8 mouse cellular contexts compared by ENCODE assay signal in the genomic region with DNA sequence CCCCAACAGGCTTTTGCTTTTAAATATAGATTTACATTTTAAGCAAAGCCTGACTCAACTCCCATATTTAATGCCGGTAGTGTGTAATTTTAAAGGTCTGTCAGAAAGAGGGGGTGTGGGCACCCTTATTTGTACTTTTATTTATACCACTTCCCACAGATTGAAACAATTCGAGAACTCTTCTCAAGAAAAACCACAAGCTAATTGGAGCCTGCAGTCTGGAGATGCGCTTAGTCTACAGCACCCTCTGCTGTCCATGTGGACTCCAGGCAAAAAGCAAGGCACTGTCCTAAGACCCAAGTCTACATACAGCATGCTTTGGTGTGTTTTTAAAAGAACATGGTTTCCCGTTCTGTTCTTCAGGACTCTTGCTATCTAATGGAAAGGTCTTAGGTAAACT. TPM values are rescaled to one million over a fixed set of nuclear protein-coding genes. Genes with fewer than 3 reads are reported as not detected.
DNase-seq lines count a peak whose midpoint lies in the region; ATAC-seq and TF ChIP-seq lines count a peak whose summit lies in the region.

No protein-coding gene starts in this region.

- H3K27ac ChIP-seq in embryonic facial prominence, embryonic 10.5 days (replicated peaks): no peak overlapping the region
- H3K27ac ChIP-seq in kidney, postnatal 0 days: no peak overlapping the region
- 0 out of 2 replicates have a peak overlapping the region, but pooled peaks have one; percentile 71 for H3K27ac ChIP-seq in limb, embryonic 15.5 days
- H3K27ac ChIP-seq in neural tube, embryonic 11.5 days (ENCODE audit: low read depth, low read length): no peak overlapping the region

- ATAC-seq in kidney, postnatal 0 days (replicated peaks; ENCODE audit: low FRiP score, low read depth): 0 out of 2 replicates have a peak, but pooled peaks have one; percentile 43
- ATAC-seq in limb, embryonic 15.5 days (ENCODE audit: insufficient number of reproducible peaks, low FRiP score, low TSS enrichment, low read depth): peak; percentile 65; the same call in 1 of the 2 replicates
- no peak for ATAC-seq in neural tube, embryonic 11.5 days (ENCODE audit: insufficient read depth, low FRiP score, low TSS enrichment)

- H3K27me3 ChIP-seq in embryonic facial prominence, embryonic 10.5 days (replicated peaks; ENCODE audit: low read depth, poor library complexity, severe bottlenecking): no peaks in the 10 kb centered on the region
- H3K27me3 ChIP-seq in kidney, postnatal 0 days (ENCODE audit: insufficient read depth, low read length): no peaks in the 10 kb centered on the region
- no peaks in the 10 kb centered on the region for H3K27me3 ChIP-seq in limb, embryonic 15.5 days
- no peaks in the 10 kb centered on the region for H3K27me3 ChIP-seq in neural tube, embryonic 11.5 days (ENCODE audit: control insufficient read depth, insufficient read depth, low read length)

- no peak overlapping the region for H3K4me3 ChIP-seq in embryonic facial prominence, embryonic 10.5 days
- no peak overlapping the region for H3K4me3 ChIP-seq in kidney, postnatal 0 days (replicated peaks; ENCODE audit: low read depth, low read length)
- H3K4me3 ChIP-seq in limb, embryonic 15.5 days: no peak overlapping the region
- no peak overlapping the region for H3K4me3 ChIP-seq in neural tube, embryonic 11.5 days (ENCODE audit: low read depth, low read length)

- H3K9me3 ChIP-seq in embryonic facial prominence, embryonic 10.5 days: no peaks in the 10 kb centered on the region
- H3K9me3 ChIP-seq in kidney, postnatal 0 days (replicated peaks; ENCODE audit: low read length): no peaks in the 10 kb centered on the region
- no peaks in the 10 kb centered on the region for H3K9me3 ChIP-seq in limb, embryonic 15.5 days
- no peaks in the 10 kb centered on the region for H3K9me3 ChIP-seq in neural tube, embryonic 11.5 days (ENCODE audit: control insufficient read depth, low read length)

- no peak overlapping the region for H3K4me2 ChIP-seq in kidney, postnatal 0 days (ENCODE audit: low read length)
- no peak overlapping the region for H3K4me2 ChIP-seq in limb, embryonic 15.5 days
- no peak overlapping the region for H3K4me2 ChIP-seq in neural tube, embryonic 11.5 days (ENCODE audit: low read depth)

- TF ChIP-seq CTCF in kidney, postnatal 0 days (IDR thresholded peaks at IDR 0.05; ENCODE audit: low read depth): peak; percentile 94

- 31% methylated on average over 4 of the region's 4 CpGs for WGBS in embryonic facial prominence, embryonic 10.5 days
- 18% methylated on average over 4 of the region's 4 CpGs for WGBS in kidney, postnatal 0 days
- WGBS in limb, embryonic 15.5 days: 17% methylated on average over 4 of the region's 4 CpGs
- WGBS in neural tube, embryonic 11.5 days: 42% methylated on average over 4 of the region's 4 CpGs

- no peak overlapping the region for H3K9ac ChIP-seq in kidney, postnatal 0 days (ENCODE audit: low read depth, low read length)
- no peak overlapping the region for H3K9ac ChIP-seq in limb, embryonic 15.5 days
- no peak overlapping the region for H3K9ac ChIP-seq in neural tube, embryonic 11.5 days (ENCODE audit: low read length)

- peak; percentile 86 for DNase-seq in CD4-positive, CD25-positive, alpha-beta regulatory T cell, adult 2 months (ENCODE audit: low read depth, low spot score)
- peak; percentile 34 for DNase-seq in adrenal gland, adult 8-10 months
- DNase-seq in embryonic facial prominence, embryonic 10.5 days (ENCODE audit: low spot score): peak; percentile 58
- peak; percentile 25 to 57 for DNase-seq in heart, adult 9 months (ENCODE audit: low spot score in 2 of 2)
- peak; percentile 89 for DNase-seq in kidney, postnatal 0 days (ENCODE audit: low spot score)
- DNase-seq in neural tube, embryonic 11.5 days (ENCODE audit: low spot score): peak; percentile 64
- DNase-seq in thymus, postnatal 14 days: peak; percentile 41

- H3K36me3 ChIP-seq in embryonic facial prominence, embryonic 10.5 days (replicated peaks): peaks cover 16% of the 10 kb centered on the region
- 0 out of 2 replicates have a peak, but pooled peaks cover 4% of the 10 kb centered on the region for H3K36me3 ChIP-seq in kidney, postnatal 0 days (ENCODE audit: insufficient read depth, low read length)
- peaks cover 13% of the 10 kb centered on the region; the same call in 1 of the 2 replicates for H3K36me3 ChIP-seq in limb, embryonic 15.5 days
- no peaks in the 10 kb centered on the region for H3K36me3 ChIP-seq in neural tube, embryonic 11.5 days (ENCODE audit: control insufficient read depth, insufficient read depth, low read length)

- peaks cover 8% of the 10 kb centered on the region for H3K4me1 ChIP-seq in embryonic facial prominence, embryonic 10.5 days
- H3K4me1 ChIP-seq in kidney, postnatal 0 days (replicated peaks; ENCODE audit: insufficient read depth, low read length): no peaks in the 10 kb centered on the region
- peaks cover 10% of the 10 kb centered on the region for H3K4me1 ChIP-seq in limb, embryonic 15.5 days
- H3K4me1 ChIP-seq in neural tube, embryonic 11.5 days (ENCODE audit: control insufficient read depth, insufficient read depth, low read length): no peaks in the 10 kb centered on the region

RNA-seq across cellular contexts. Expression of gene Tsen15, which starts 17.3 kb away (rescaled TPM):
- total RNA-seq in adrenal gland, adult 8-10 months (2022): 10 to 100 TPM; 26.2 to 35.1 (median 29.9) TPM
- polyA plus RNA-seq in embryonic facial prominence, embryonic 10.5 days (2016; fragmentation: Nextera tagmentation; extraction: Ambion mirVana): 100 and 101 TPM in 2 replicates
- polyA plus RNA-seq in kidney, postnatal 0 days (2015; fragmentation: Nextera tagmentation; extraction: Ambion mirVana): 73.4 and 81.7 TPM in 2 replicates
- polyA plus RNA-seq in limb, embryonic 15.5 days (2015; fragmentation: Nextera tagmentation; extraction: Ambion mirVana): 74.3 and 74.9 TPM in 2 replicates
- 57.4 and 62.8 TPM in 2 replicates for polyA plus RNA-seq in neural tube, embryonic 11.5 days (2014; fragmentation: Nextera tagmentation; extraction: Ambion mirVana)

RNA-seq across cellular contexts. Expression of gene Colgalt2, which starts 30.5 kb away (rescaled TPM):
- 1 to 10 TPM; 2.8 to 4.5 (median 3.7) TPM for total RNA-seq in adrenal gland, adult 8-10 months (2022)
- polyA plus RNA-seq in embryonic facial prominence, embryonic 10.5 days (2016; fragmentation: Nextera tagmentation; extraction: Ambion mirVana): 1.5 and 1.9 TPM in 2 replicates
- 3.1 and 3.3 TPM in 2 replicates for polyA plus RNA-seq in kidney, postnatal 0 days (2015; fragmentation: Nextera tagmentation; extraction: Ambion mirVana)
- polyA plus RNA-seq in limb, embryonic 15.5 days (2015; fragmentation: Nextera tagmentation; extraction: Ambion mirVana): 8.0 and 8.4 TPM in 2 replicates
- 3.7 and 4.0 TPM in 2 replicates for polyA plus RNA-seq in neural tube, embryonic 11.5 days (2014; fragmentation: Nextera tagmentation; extraction: Ambion mirVana)

Comparison
In these comparisons a context has a peak if more than half of its experiments do, and no peak if none do; other contexts are left out.
1. DNase-seq: peak in every context shown above with its lines; median percentile 89 in kidney, postnatal 0 days; 86 in CD4-positive, CD25-positive, alpha-beta regulatory T cell, adult 2 months; 64 in neural tube, embryonic 11.5 days; 58 in embryonic facial prominence, embryonic 10.5 days; 41 in heart, adult 9 months; 41 in thymus, postnatal 14 days; 34 in adrenal gland, adult 8-10 months.